Mouse (Mus musculus) left cerebral cortex, postnatal 25 days (tissue): ENCODE results near the gene Srcap. TPM values are rescaled to one million over a fixed set of nuclear protein-coding genes. Genes with fewer than 3 reads are reported as not detected.
"Not testable (repeated sequence)": the region's sequence is repeated elsewhere in the genome, so short reads cannot be mapped to it uniquely, and the experiment has no call there.

Source experiments
- DNase-seq, 2 experiments: peaks; one replicate each; pipeline ENCODE4 v3.0.0; 2022; ENCODE audit warnings: low spot score in 2 of 2, mixed read lengths in 1 of 2
- intact Hi-C: fragments of 180-260 bp; cut with DNase I; formaldehyde crosslinking; loops from one replicate; pipeline ENCODE4 v1.15.1; 2025
- total RNA-seq, 2 experiments: library from RNA; stranded (reverse); gene quantifications; 2 replicates each; pipeline ENCODE4 v1.2.3; 2021

Gene Srcap
- total RNA-seq, 2 experiments from 2014 or later: 101 to 116 TPM

DNA sequence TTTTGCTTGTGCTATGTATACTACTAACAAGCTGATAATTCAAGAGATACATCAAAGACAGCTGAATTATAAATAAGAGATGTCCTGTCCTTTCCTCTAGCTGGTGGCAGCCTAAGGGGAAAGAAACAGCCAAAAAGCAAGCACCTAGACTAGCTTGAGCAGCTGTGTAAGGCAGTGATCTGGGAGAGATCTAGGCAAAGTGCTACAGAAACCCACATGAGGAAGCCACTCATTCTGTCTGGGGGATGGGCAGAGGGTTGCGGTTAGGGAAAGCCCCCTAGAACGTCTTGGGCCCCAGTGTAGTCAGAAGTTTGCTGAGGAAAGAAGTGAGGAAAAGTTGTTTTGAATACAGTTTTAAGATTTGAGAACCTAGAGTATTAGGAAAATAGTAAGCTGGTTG lies 31.5 kb upstream of the Srcap start:
- intact Hi-C loops: no loop called here
- peak in 1 of 2 experiments; percentile 21 for DNase-seq

DNA sequence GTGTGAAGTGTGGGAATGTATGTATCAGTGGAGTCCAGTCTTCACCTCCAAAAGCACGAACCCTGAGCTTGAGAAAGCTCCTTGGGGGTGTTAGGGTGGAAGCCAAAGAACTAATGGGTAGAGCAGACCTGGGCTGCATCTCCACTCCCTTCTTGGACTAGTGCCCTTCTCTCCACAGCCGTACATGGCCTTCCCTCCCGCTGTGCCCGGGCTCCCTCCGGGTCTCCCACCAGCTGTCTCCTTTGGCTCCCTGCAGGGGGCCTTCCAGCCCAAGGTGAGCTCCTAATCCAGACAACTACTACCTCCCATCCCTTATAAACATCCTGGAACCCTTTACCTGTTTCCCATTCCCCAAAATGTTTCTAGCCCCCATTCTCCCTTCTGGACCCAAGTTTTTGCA lies 26.4 kb upstream of the Srcap start:
- DNase-seq: no peak
- intact Hi-C loops: loop anchor here (5.0 kb wide), 1 partner anchor 178 kb away; no protein-coding TSS in a partner anchor

DNA sequence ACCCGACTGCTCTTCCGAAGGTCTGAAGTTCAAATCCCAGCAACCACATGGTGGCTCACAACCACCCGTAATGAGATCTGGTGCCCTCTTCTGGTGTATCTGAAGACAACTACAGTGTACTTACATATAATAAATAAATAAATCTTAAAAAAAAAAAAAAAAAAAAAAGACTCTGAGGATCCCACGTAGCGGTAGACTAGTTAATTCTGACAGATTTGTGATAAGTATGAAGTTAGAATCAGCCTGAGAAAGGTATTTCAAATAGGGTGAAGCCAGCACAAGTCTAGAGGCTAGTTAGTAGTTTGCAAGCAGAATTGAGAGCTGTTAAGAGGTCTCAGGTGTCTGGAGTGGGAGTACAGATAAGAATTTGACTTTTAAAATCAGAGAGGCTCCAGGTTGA lies 23.4 kb upstream of the Srcap start:
- intact Hi-C loops: loop anchor here (5.0 kb wide), 1 partner anchor 181 kb away; no protein-coding TSS in a partner anchor
- DNase-seq: not testable (repeated sequence)

DNA sequence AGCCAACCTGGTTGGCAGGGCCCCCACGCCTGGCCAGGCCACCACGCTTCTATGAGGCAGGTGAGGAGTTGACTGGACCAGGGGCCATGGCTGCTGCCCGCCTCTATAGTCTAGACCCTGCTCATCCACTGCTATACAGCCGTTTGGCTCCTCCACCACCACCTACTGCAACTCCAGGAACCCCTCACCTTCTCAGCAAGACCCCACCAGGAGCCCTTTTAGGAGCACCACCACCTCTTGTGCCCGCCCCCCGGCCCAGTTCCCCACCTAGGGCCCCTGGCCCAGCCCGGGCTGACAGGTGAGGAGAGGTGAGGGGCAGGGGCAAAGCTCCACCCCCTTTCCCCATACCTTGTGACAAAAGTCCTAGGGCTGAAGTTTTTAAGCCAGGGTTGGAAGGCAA lies 21.8 kb upstream of the Srcap start:
- intact Hi-C loops: loop anchor here (5.0 kb wide), 1 partner anchor 183 kb away; no protein-coding TSS in a partner anchor
- no peak for DNase-seq

DNA sequence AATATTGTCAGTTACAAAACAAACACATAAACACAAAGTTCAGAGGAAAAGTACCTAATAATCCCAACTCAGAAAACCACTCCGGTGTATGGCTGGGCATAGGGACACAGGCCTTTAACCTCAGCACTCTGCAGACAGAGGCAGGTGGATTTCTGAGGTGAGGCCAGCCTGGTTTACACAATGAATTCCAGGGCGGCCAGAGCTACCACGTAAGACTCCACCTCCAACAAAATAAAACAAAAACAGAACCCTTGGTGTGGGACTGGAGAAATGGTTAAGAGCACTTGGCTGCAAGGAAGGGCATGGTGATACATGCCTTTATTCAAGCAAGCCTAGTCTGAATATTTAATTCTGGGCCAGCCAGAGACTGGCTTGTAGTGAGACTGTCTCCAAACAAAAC lies 19.9 kb upstream of the Srcap start:
- DNase-seq: no peak
- intact Hi-C loops: no loop called here

DNA sequence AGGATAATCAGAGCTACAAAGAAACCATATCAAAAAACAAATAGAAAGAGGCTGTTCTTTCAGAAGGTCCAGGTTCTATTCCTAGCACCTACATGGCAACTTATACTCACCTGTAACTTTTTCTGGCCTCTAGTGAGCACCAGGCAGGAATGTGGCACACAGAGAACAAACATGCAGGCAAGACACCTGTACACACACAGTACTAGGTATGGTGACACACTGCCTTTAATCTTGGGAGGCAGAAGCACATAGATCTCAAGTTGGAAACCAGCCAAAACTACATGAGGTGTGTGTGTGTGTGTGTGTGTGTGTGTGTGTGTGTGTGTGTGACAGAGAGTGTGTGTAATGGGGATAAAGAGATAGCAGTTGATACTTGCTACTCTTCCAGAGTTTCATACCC lies 17.1 kb upstream of the Srcap start:
- intact Hi-C loops: no loop called here
- DNase-seq: no peak

DNA sequence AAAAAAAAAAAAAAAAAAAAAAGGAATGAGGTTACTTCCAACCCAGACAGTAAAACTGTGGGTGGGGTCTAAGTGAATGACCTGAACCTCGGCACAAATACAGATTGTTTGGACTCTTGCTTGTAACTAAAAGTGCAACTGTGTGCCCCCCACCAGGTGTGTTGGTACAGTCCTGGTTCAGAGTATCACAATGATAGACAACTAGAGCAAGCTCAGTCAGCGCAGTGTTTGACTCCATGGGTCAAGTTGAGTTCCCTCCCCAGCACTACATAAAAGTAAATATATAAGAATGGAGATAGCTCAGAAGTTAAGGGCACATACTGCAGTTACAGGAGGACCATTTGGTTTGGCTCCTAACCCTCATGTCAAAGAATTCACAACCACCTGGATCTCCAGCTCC lies 14.4 kb upstream of the Srcap start:
- no peak for DNase-seq
- intact Hi-C loops: no loop called here

DNA sequence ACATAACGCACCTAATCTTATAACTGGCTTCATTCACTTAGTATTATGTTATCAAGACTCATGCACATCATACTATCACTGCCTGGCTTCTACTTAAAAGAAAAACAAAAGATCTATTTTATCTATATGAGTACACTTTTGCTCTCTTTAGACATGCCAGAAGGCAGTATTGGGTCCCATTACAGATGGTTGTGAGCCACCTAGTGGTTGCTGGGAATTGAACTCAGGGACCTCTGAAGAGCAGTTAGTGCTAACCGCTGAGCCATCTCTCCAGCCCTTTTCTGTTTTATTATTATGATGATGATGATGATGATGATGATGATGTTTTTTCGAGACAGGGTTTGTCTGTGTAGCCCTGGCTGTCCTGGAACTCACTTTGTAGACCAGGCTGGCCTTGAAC lies 13.4 kb upstream of the Srcap start:
- DNase-seq: peak in 1 of 2 experiments; percentile 47
- intact Hi-C loops: loop anchor here (2.0 kb wide), 1 partner anchor 136 kb away; no protein-coding TSS in a partner anchor

DNA sequence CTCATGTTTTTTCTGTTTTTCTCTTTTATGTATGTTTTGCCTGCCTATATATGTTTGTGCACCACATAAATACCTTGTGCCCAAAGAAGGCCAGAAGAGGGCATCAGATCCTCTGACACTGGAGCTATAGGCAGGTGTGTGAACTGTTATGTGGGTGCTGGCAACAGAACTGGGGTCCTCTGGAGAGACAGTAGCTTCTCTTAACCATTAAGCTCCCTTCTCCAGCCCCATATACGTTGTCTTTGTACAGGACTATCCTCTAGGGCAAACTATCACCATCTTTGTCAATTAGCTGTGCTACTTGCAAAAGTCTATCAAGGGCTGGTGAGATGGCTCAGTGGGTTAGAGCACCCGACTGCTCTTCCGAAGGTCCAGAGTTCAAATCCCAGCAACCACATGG lies 3.5 kb upstream of the Srcap start:
- no peak for DNase-seq
- intact Hi-C loops: no loop called here

DNA sequence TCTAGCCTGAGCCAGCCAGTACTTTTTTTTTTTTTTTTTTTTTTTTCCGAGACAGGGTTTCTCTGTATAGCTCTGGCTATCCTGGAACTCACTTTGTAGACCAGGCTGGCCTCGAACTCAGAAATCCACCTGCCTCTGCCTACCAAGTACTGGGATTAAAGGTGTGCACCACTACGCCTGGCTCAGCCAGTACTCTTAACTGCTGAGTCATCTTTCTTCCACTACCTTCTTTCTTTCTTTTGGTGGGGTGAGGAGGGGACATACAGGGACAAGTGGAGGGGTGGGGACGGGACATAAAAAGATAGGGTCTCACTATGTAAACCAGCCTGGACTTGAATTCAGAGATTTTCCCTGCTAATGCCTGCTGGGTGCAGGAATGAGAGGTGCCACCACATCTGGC lies 2.0 kb upstream of the Srcap start:
- intact Hi-C loops, DNase-seq: not testable (repeated sequence)

DNA sequence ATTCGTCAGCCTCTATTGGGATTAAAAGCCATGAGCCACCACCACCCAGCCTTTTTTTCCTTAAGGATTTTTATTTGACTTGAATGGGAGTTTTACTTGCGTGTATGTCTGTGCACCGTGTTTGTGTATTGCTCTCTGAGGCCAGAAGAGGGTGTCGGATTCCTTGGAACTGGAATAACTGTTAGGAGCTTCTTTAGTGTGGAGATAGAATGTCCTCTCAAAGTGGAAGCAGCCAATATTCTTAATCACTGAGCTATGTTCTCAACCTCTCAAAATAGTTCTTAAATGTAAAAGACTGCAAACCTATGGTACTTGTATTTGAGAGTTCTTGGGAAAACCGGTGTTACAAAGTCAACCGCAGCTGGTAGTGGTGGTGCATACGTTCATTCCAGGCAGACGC lies 542 bp upstream of the Srcap start:
- DNase-seq: no peak
- intact Hi-C loops: no loop called here

DNA sequence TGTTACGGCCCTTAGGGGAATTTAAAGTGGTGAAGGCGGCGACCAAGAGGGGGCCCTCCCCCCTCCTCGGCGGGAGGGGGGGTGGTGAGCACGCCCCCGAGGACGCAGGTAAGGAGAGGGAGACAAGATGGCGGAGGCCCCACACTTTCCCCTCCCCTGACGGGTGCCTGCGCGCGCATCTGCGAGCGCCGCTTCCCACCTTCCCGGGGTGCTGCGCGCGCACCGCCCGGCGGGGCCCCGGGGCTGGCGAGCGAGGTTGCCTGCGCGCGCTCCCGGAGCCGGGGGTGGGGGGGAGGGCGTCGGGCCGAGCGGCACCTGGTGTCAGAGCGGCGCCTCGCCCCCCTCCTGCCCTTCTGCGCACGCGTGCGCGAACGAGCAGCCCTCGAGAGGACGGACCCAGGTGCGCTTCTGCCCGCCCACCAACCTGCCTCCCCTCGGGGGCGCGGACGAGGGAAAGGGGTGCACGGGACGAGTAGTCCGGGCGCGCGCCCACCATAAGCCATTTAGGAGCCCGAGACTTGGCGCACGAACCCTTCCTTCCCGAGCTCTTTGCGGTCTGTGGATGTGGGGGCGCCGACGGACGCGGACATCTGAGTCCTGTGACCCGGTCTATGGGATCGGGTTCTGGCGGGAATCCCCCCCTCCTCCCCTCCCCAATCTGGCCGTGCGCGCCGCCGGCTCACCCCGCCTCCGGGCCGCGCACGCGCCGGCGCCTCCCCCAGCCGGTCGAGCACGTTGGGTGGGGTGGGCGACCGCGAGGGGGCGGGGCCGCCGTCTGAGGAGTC lies 640 bp downstream of the Srcap start:
- intact Hi-C loops: loop anchor here (1.0 kb wide), 1 partner anchor 34 kb away; no protein-coding TSS in a partner anchor
- peak; percentile 87 to 89 for DNase-seq

DNA sequence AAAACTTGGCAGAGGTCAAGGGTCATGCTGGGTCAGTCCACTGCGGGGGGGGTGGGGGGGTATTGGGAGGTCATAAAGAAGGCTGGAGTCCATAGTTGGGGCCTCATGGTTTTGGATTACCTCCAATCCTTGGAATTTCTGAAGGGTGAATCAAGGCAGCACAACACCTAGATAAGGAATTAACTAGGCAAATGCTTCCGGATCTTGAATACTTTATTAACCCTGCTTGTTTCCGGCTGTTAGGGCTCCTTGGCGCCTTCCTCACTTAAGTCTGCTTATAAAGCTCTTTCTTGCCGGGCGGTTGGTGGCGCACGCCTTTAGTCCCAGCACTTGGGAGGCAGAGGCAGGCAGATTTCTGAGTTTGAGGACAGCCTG lies 1.2 kb downstream of the Srcap start:
- peak in 1 of 2 experiments; percentile 26 for DNase-seq
- intact Hi-C loops: no loop called here

DNA sequence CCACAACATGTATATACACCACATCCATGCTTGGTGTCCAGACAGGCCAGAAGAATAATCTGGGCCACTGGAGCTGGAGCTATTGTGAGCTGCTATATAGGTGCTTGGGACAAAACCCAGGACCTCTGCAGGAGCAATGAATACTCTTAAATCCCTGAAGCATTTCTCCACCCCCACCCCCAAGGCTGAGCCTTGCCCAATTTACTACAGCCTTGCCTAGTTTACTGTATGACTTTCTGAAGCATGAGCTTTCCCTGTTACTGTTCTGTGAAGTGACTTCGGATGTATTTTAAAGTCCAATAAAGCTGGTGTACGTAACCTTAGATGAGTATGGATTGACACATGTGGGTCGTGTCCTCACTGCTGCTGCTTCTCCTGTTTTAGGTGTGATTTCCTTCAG lies 2.0 kb downstream of the Srcap start:
- DNase-seq: no peak
- intact Hi-C loops: no loop called here

DNA sequence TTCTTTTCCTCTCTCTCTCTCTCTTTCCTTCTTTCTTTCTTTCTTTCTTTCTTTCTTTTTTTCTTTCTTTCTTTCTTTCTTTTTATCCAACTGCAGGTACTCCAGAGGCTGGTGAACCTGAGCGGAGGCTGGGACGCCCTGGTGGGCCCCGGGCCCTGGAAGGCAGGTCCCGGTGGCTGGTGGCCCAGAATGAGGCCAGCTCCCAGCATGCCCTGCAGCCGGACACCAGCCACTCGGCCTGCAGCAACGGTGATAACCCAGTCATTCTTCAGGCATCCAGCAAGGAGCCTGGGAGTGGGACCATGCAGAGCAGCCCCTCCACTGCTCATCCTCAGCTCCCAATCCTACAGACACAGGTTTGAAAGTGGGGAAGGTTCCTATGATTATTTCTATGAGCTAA lies 4.1 kb downstream of the Srcap start:
- no peak for DNase-seq
- intact Hi-C loops: no loop called here

DNA sequence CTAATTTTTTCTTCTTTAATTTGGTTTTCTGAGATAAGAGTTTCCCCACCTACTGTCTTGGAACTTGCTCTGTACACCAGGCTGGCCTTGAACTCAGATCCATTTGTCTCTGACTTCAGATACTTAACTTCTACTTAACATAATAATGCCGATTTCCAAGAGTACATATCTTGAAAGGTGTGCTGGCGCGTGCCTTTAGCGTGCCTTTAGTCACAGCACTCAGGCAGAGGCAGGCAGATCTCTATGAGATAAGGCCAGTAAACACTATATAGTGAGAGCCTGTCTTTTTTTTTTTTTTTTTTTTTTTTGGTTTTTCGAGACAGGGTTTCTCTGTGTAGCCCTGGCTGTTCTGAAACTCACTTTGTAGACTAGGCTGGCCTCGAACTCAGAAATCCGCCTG lies 4.6 kb downstream of the Srcap start:
- intact Hi-C loops: no loop called here
- no peak for DNase-seq

DNA sequence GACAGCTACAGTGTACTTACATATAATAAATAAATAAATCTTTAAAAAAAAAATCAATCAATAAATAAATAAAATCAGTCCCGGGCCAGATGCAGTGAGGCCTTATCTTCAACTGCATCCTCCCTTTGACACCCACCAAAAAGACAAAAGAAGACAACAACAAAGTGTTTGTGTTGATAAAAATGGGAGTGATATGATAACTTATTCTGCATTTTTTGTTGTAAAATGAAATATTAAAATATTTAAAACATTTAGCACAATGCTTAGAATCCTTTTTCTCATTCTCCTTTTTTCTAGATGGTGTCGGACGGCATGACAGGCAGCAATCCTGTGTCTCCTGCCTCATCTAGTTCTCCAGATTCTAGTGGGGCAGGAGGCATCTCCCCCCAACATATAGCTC lies 7.5 kb downstream of the Srcap start, which contains the start of gene Gm42715:
Gene Gm42715, plus strand, starts transcription at position 301 of the 400 bp plus-strand sequence.
- intact Hi-C loops: no loop called here
- no peak for DNase-seq

DNA sequence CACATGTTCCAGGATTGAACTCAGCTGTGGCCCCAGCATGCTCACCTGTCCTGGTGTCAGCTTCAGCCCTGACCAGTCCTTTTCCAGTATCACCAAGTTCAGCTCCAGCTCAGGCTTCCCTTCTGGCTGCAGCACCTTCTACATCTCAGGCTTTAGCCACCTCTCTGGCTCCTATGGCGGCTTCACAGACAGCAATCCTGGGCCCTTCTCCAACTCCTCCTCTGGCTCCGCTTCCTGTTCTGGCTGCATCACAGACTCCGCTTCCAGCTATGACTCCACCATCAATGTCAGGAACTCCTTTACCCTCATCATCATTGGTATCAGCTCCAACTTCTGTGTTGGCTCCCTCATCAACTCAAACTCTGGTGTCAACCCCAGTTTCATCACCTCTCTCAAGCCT lies 29.9 kb downstream of the Srcap start:
- intact Hi-C loops: no loop called here

DNA sequence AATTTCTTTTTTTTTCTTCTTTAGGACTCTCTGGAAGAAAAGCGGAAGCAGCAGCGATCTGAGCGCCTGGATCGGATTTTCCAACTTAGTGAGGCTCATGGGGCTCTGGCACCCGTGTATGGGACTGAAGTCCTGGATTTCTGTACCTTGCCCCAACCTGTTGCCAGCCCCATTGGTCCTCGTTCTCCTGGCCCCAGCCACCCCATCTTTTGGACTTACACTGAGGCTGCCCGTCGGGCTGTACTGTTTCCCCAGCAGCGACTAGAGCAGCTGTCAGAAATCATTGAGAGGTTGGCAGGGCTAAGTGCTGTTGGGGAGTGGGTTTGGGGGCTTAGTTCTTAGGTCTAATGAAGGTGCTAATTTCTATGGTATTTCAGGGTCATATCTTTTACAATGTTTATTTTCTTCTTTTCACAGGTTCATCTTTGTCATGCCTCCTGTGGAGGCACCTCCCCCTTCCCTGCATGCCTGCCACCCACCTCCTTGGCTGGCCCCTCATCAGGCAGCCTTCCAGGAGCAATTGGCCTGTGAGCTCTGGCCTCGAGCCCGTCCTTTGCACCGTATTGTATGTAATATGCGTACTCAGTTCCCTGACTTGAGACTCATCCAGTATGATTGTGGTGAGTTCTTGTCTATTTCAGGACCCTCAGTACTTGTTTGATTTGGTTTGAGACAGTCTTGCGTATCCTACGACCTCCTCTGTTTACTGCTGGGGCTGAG lies 37.5 kb downstream of the Srcap start:
- peak in 1 of 2 experiments; percentile 13 for DNase-seq
- intact Hi-C loops: no loop called here

More for the DNA sequence above, 29.9 kb downstream of the Srcap start:
- DNase-seq: peak in 1 of 2 experiments; percentile 27

DNA sequence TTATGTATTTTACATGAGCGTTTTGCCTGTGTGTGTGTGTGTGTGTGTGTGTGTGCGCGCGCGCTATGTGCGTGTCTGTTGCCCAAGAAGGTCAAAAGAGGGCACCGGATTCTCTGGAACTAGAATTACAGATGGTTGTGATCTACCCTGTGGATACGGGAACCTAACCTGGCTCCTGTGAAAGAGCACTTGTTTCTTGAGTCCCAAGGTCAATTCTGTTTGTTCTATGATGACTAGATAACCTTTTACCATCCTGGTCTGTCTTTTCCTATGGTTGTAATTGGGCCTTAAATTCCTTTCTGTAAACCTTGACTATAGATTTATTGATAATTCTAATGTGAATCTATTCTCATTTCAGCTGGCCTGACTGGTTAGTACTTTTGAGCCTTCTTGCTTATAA lies 39.8 kb downstream of the Srcap start:
- no peak for DNase-seq
- intact Hi-C loops: no loop called here

DNA sequence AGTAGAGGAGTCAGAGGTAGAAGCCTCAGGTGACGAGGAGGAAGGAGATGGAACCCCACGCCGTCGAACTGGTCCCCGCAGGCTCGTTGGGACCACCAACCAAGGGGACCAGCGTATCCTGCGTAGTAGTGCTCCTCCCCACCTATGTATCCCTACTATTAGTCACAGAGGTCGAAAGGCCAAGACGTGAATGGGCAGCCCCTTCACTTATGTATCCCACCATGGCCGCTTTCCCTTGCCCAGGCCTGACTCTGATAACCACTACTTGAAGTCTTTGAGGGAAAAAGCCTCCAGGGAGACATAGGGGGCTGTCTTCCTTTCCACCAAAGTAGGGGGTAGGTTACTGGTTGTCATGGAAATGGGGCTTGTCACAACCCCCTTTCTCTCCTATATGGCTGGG lies 48.8 kb downstream of the Srcap start:
- DNase-seq: no peak
- intact Hi-C loops: no loop called here
